Mouse (Mus musculus) layer of hippocampus, adult 9-10 months (tissue): ENCODE results near the gene Tcte2.

ENCODE experiments used
- DNase-seq: peaks from one replicate; pipeline ENCODE4 v3.0.0; 2022; ENCODE audit warnings: low spot score

Tcte2 gene

GRCm38 (mm10) chr17:13716336-13716735 lies 45.3 kb downstream of the Tcte2 start:
- no peak for DNase-seq

DNA sequence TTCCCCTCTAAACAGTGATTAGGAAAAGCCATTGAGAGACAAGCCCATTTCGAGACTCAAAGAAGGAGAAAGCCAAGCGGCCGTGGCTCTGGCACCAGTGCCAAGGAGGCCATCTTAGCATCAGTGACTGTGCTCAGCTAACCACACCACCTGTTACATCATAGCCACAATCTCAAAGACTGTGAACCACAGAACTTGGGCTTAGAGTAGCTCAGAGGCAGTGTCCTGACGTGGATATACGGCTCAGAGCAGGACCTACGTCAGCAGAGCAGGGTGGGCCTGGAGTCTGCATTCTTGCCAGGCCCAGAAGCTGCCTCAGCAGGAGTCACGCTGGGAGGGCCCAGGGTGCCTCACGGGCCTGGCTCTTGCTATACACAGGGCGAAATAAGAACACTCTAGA lies 46.1 kb downstream of the Tcte2 start:
- DNase-seq, result no peak

GRCm38 (mm10) chr17:13714654-13715053 lies 47.0 kb downstream of the Tcte2 start:
- DNase-seq, result no peak

- no peak for DNase-seq
Observed at GRCm38 (mm10) chr17:13714128-13714527, 47.5 kb downstream of the Tcte2 start.

DNA sequence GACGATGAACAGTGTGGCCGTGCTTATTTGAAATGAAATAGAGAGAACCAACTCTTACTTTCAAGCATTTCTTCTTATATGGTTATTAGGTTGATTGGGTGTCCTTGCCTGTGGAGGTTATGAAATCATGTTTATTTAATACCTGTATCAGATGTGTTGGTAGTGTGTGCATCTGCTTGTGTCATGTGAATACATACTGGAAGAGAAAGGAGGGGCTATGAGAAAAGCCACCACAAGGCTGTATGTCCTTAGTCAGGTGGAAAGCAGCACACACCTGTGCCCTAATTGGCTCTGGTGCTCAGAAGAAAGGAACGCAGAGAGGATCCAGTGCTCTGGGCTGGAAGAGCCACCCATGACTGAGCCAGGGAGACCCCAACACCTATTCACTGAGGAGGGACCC lies 49.1 kb downstream of the Tcte2 start:
- no peak for DNase-seq

GRCm38 (mm10) chr17:13712116-13712515 lies 49.5 kb downstream of the Tcte2 start:
- DNase-seq, result no peak

GRCm38 (mm10) chr17:13711173-13711572 lies 50.5 kb downstream of the Tcte2 start:
- no peak for DNase-seq

DNA sequence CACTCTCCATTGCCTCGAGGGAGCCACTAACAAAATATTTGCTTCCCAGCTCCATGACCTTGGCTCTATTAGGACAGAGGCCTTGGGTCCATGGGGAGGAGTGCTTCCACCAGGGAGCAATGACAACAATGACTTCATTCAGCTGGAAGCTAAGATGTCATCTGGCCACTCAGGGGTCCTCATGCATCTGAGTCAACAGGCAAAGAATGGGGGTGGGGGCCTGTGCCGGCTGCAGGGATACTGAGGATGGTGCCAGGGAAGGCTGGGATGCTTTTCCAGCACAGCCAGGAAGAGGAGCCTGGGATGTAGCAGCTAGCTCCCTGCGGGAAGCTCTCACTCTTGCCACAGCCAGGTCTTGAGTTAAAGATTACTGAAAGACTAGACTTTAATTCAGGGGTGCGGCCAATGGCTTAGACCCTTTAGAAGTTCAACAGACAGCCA lies 56.1 kb downstream of the Tcte2 start:
- no peak for DNase-seq

DNA sequence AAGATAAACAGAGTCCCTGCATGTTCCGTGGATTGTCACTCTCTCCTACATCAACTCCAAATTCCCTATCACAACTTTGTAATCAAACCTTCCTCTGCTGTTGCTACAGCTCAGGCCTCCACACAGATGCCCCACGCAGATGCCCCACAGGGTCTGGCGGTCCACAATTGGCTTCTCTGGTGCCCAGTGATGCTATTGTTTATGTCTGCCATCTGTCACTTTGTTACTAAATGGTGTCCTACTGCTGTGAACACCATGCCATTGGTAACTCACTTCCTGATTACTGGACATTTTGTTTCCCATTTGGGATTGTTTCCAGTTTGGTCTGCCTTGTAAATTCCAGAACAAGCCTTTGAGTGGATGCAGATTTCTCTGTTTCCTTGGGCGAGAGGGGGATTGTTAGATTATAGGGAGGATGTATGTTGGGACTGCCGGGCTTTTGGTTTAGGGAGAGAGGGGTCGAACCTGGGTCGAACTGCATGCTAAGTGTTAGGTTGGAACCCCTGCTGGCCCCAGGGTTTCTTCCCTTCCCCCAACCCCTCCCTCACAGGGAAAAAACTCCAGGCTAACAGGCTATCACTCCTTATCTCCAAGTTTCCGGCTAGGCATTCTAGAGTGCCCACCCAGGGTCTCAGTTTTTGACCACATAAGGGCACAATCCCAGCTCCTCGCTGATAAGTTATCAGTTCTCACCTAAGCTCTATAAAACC lies 57.9 kb downstream of the Tcte2 start:
- no peak for DNase-seq

DNA sequence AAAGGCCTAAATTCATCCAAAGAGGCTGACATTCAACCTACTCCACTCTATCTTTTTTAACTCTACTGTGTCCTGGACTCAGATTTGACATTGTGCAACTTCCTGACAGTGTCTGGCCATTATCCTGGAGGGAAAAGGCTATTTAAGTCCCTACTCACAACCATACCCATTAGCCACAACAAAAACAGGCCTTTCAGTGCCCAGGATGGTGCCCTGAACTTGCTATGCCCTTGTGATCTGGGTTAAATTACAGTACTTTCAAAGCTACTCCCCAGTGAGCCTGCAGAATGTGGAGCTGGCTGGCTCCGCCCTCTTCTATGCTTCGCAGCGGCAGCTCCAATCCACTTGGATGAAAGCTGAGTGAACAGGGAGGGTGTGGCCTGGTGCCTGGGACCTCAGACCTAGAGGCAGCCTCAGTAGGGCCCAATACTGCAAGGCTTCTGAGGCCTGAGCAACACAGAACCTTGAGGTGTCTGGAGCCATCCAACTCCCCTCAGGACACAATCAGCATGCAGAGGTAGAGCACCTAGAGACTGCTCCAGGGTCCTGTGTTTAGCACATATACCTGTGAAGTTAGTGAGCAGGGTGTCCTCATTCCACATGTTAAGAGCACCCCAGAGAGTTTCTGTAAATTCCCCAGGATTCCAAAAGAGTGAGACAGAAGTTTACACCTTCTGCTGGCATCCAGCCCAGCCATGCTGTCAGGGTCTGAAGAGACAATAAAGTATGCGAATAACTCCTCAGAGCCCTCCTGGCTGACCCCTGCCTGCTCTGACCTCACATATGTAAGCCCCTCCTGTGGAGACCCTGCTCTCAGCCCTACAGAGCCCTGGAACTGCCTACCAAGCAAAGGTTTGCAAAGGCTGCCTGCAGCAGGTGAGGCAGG lies 61.3 kb downstream of the Tcte2 start:
- no peak for DNase-seq

GRCm38 (mm10) chr17:13699716-13700115 lies 61.9 kb downstream of the Tcte2 start:
- no peak for DNase-seq

DNA sequence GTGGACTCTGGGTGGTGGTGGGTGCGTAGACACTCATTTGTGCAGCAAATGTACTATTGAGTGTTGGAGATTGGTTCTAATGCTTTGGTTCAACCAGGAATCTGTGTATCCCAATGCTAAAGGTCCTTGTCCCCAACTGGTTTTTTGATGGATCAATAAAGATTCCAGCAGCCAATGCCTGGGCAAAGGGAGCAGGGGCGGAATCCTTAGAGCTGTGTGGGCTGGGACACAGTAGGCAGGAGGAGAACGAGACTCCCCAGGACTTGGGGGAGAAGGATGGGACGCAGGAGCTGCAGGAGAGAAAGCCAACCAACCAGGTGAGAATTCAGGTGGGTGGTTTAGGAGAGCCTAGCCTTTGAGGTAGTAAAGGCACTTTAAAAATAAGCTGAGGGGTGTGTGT lies 63.4 kb downstream of the Tcte2 start:
- DNase-seq, result no peak

- DNase-seq, result no peak
Observed at GRCm38 (mm10) chr17:13697646-13698045, 64.0 kb downstream of the Tcte2 start.

DNA sequence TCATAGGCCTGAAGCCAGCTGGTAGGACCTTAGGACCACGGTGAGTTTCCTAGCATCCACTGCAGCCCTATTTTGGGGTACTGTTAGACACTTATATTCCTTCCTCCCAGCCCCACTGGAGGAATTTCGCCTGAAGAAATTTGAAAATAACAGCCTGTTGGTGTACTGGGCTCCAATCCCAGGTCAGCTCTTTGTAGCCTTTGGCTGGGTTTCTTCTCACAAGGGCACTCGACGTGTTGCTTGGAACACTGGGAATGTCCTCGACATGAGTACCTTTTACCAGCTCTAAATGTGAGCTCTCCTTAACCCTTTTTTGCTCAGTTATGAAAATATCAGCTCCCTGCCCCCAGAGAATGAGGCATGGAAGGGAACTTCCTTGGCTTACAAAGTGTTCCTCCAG lies 65.7 kb downstream of the Tcte2 start:
- no peak for DNase-seq

GRCm38 (mm10) chr17:13695211-13695610 lies 66.4 kb downstream of the Tcte2 start:
- DNase-seq, result no peak

DNA sequence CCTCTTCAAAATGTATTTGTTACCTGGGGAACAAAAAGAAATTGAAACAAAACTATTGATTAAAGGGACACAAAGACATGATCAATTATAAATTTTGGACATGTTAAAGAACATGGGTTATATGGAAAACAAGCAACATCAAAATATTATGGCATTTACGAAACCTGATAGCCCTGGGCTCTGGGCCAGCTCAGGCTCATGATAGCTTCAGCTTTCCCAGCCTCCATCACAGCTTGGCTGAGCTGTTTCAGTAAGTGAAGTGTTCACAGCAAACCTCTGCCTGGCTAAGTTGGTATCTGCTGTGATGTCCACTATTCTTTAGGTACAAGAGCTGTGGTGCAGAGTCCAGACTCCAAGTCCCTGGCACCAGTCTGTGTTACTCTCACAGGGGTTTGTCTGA lies 67.4 kb downstream of the Tcte2 start:
- DNase-seq, result no peak

DNA sequence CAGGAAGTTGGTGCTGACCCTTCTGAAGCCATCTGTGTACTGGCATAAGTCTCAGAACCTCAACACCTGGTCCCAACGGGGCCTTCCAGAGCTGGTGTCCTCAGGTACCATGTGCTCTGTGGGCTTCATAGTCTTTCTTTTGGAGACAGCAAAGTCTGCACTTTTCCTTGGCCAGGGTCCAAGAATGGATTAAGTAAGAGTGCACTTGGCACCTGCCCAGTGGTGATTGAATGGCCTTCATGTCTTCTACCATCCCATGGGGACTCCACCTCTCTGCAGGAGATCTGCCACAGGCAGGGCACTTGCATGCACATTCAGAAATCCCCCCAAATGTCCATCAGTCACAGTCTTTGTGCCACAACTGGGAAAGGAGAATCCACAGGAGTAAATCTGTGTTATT lies 74.0 kb downstream of the Tcte2 start:
- no peak for DNase-seq

- DNase-seq, result no peak
Observed at GRCm38 (mm10) chr17:13687086-13687485, 74.5 kb downstream of the Tcte2 start.

DNA sequence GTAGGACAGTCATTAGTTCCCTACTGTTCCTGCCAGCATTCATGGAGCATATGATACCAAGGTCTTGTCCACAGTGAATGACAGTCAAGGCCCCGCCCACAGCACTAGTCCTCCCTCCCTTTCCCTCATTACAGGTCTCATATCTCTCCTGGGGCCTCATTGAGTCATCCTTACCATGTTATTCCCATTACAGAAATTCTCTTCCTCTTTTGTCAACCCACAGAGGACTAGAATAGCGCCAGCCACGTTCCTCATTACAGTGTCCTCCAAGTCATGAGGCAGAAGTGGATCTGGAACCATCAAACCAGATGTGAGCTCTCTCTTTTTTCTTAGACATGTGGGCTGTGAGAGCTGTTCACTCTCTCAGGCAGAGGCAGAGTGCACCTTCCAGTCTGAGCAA lies 76.0 kb downstream of the Tcte2 start:
- no peak for DNase-seq

- no peak for DNase-seq
Observed at GRCm38 (mm10) chr17:13684256-13684655, 77.4 kb downstream of the Tcte2 start.

GRCm38 (mm10) chr17:13683411-13684174 lies 78.0 kb downstream of the Tcte2 start:
- DNase-seq, result no peak

GRCm38 (mm10) chr17:13683027-13683410 lies 78.6 kb downstream of the Tcte2 start:
- no peak for DNase-seq
